Mouse (Mus musculus) liver, embryonic 14.5 days (tissue): ENCODE measurements around the gene Dscam. TPM values are rescaled to one million over a fixed set of nuclear protein-coding genes. Genes with fewer than 3 reads are reported as not detected.

ENCODE experiments used
- ATAC-seq: fragments of 200-750 bp; cut with Nextera tagmentation; 2 replicates; pipeline ENCODE4 v1.8.0; 2017; ENCODE audit warnings: moderate number of reproducible peaks, mild to moderate bottlenecking, moderate library complexity; ENCODE audit not compliant: insufficient read depth
- DNase-seq, 3 experiments: peaks; one replicate each; pipeline ENCODE4 v3.0.0-alpha.2; 2012 to 2013; ENCODE audit warnings: low read depth in 3 of 3, low spot score in 3 of 3
- H3K27ac ChIP-seq: fragments of 300-500 bp; sonication (generic); 2 replicates; pipeline ENCODE4 v1.5.1; 2014; ENCODE audit warnings: moderate library complexity, mild to moderate bottlenecking, control low read depth, inconsistent platforms
- H3K27me3 ChIP-seq: fragments of 300-500 bp; sonication (generic); 2 replicates; pipeline ENCODE4 v1.6.1; 2014; ENCODE audit warnings: mild to moderate bottlenecking, low read length, moderate library complexity; ENCODE audit not compliant: control insufficient read depth, insufficient read depth
- H3K36me3 ChIP-seq: fragments of 300-500 bp; sonication (generic); replicated peaks from 2 replicates; pipeline ENCODE4 v1.6.1; 2014; ENCODE audit warnings: low read depth; ENCODE audit not compliant: control insufficient read depth, insufficient read depth
- H3K4me1 ChIP-seq, 2 experiments: fragments of 200-500 bp in 1 of 2; fragments of 300-500 bp in 1 of 2; sonication (generic) in 1 of 2; replicated peaks; 2 replicates each; pipeline ENCODE4 v1.6.1; 2012 to 2014; ENCODE audit warnings: antibody characterized with exemption in 1 of 2, inconsistent platforms in 1 of 2, low read length in 1 of 2; ENCODE audit not compliant: control insufficient read depth in 2 of 2, insufficient read depth in 2 of 2
- H3K4me2 ChIP-seq: fragments of 300-500 bp; sonication (generic); 2 replicates; pipeline ENCODE4 v1.6.1; 2014; ENCODE audit warnings: low read depth, mild to moderate bottlenecking, control low read depth, moderate library complexity
- H3K4me3 ChIP-seq, 2 experiments: fragments of 200-500 bp in 1 of 2; fragments of 300-500 bp in 1 of 2; sonication (generic) in 1 of 2; 2 replicates each; pipeline ENCODE4 v1.5.1; 2012 to 2014; ENCODE audit warnings: low read depth in 2 of 2, low read length in 2 of 2, mild to moderate bottlenecking in 2 of 2, control low read depth in 1 of 2, inconsistent platforms in 1 of 2, moderate library complexity in 1 of 2; ENCODE audit not compliant: insufficient read depth in 1 of 2
- H3K9ac ChIP-seq: fragments of 300-500 bp; sonication (generic); replicated peaks from 2 replicates; pipeline ENCODE4 v1.6.1; 2014; ENCODE audit warnings: mild to moderate bottlenecking, control low read depth, moderate library complexity
- H3K9me3 ChIP-seq: fragments of 300-500 bp; sonication (generic); 2 replicates; pipeline ENCODE4 v1.6.1; 2016; ENCODE audit warnings: low read length, mixed read lengths; ENCODE audit not compliant: control insufficient read depth
- CTCF ChIP-seq: IDR thresholded peaks from 2 replicates; pipeline ENCODE4 v1.5.1; 2016; ENCODE audit warnings: antibody characterized with exemption, low read depth, control low read depth
- EP300 ChIP-seq: IDR thresholded peaks from 2 replicates; pipeline ENCODE4 v1.6.1; 2016; ENCODE audit warnings: antibody characterized with exemption, low read depth
- WGBS: fragments of 180-500 bp; shearing (Covaris S2); extraction: QIAGEN DNeasy Blood & Tissue Kit; methylation state at CpG from one replicate; pipeline ENCODE4 v1.1.7; 2014; ENCODE audit not compliant: insufficient replicate concordance; 5-methylcytosine and 5-hydroxymethylcytosine counted together
- polyA plus RNA-seq, 2 experiments: library from polyadenylated mRNA; depleted of rRNA in 1 of 2; stranded (reverse) in 1 of 2; unstranded in 1 of 2; fragments of >200 nt; fragmentation: Nextera tagmentation in 1 of 2; extraction: Ambion mirVana in 1 of 2; gene quantifications; 2 replicates each; pipeline versions ENCODE4 v1.2.1 to v1.2.3; 2012 to 2014

Dscam gene
- polyA plus RNA-seq, 2 experiments: not detected

DNA sequence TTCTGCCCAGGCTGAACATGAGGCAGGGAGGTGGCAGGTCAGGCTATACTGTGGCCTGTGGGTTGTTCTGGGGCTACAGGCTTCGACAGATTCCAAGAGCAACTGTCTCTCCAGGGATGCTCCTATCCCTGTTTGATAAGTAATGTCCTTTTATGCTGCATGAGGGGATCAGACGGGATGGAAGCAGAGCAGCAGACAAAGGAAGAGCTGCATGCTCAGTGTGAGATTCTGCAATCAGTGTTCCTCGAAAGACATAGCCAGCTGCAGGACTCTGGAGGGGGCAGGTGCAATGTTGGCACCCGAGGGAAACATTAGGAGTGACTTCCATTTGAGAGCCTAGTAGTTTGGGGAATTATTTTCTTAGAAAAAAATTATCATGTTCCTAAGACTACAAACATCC lies 403.0 kb downstream of the Dscam start:
- no peaks in the 10 kb centered on the region for H3K9me3 ChIP-seq

GRCm38 (mm10) chr16:96761225-96761624 lies 409.3 kb downstream of the Dscam start:
- no peak for ATAC-seq
- 16% methylated on average over 12 of the region's 12 CpGs for WGBS
- no peaks in the 10 kb centered on the region for H3K27me3 ChIP-seq
- no peak overlapping the region for H3K4me2 ChIP-seq
- no peak for DNase-seq
- H3K4me3 ChIP-seq: no peak overlapping the region
- no peaks in the 10 kb centered on the region for H3K9me3 ChIP-seq
- H3K9ac ChIP-seq: no peak overlapping the region
- no peak overlapping the region for H3K27ac ChIP-seq
- TF ChIP-seq CTCF (no peak), EP300 (no peak)
- no peaks in the 10 kb centered on the region for H3K36me3 ChIP-seq
- no peaks in the 10 kb centered on the region for H3K4me1 ChIP-seq

More for the DNA sequence above, 403.0 kb downstream of the Dscam start:
- Histone ChIP-seq H3K27me3 (no peaks in the 10 kb centered on the region), H3K4me2 (no peak overlapping the region), H3K36me3 (no peaks in the 10 kb centered on the region), H3K4me3 (no peak overlapping the region), H3K9ac (no peak overlapping the region), H3K27ac (no peak overlapping the region), H3K4me1 (no peaks in the 10 kb centered on the region)
- WGBS: 32% methylated on average over 4 of the region's 4 CpGs
- ATAC-seq (no peak), DNase-seq (no peak)
- TF ChIP-seq EP300 (no peak), CTCF (no peak)

DNA sequence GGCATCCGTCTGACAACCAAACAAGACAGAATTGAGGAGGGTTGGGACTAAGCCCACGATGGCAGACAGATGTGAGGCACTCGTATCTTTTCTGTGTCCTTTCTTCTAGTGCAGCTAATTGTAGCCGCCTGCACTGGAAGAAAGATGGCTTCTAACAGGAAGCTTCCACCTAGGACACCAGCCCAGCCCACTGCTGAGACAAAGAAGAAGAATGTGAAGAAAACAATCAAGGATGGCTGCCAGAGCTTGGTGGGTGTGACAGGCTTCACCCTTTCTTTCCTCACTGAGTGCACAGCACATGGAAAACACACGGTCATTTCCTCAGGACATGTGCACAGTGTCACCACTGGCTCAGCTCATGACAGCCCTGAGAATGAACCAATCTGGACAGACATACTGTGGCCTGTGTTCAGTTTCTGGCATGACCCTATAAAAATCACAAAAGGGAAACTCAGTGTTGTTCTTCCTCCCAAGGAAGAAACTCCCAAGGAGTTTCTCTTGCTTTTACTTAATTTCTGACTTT lies 411.4 kb downstream of the Dscam start:
- ATAC-seq (no peak), DNase-seq (no peak)
- Histone ChIP-seq H3K4me1 (no peaks in the 10 kb centered on the region), H3K9ac (no peak overlapping the region), H3K9me3 (no peaks in the 10 kb centered on the region), H3K27me3 (no peaks in the 10 kb centered on the region), H3K4me2 (no peak overlapping the region), H3K4me3 (no peak overlapping the region), H3K36me3 (no peaks in the 10 kb centered on the region), H3K27ac (no peak overlapping the region)
- WGBS: 42% methylated on average over 5 of the region's 5 CpGs
- no peak for TF ChIP-seq EP300
- TF ChIP-seq CTCF: no peak

- Histone ChIP-seq H3K27ac (no peak overlapping the region), H3K36me3 (no peaks in the 10 kb centered on the region), H3K4me1 (no peaks in the 10 kb centered on the region), H3K27me3 (no peaks in the 10 kb centered on the region), H3K4me2 (no peak overlapping the region), H3K9ac (no peak overlapping the region), H3K4me3 (no peak overlapping the region), H3K9me3 (no peaks in the 10 kb centered on the region)
- no peak for DNase-seq
- no peak for ATAC-seq
- no peak for TF ChIP-seq CTCF
- TF ChIP-seq EP300: no peak
- 59% methylated on average over 3 of the region's 3 CpGs for WGBS
Observed at GRCm38 (mm10) chr16:96758381-96758780, 412.2 kb downstream of the Dscam start.

GRCm38 (mm10) chr16:96757588-96758313 lies 412.8 kb downstream of the Dscam start:
- TF ChIP-seq CTCF (no peak), EP300 (no peak)
- no peaks in the 10 kb centered on the region for H3K27me3 ChIP-seq
- DNase-seq (no peak), ATAC-seq (no peak)
- H3K9ac ChIP-seq: no peak overlapping the region
- no peaks in the 10 kb centered on the region for H3K4me1 ChIP-seq
- no peaks in the 10 kb centered on the region for H3K9me3 ChIP-seq
- no peak overlapping the region for H3K27ac ChIP-seq
- H3K4me3 ChIP-seq: no peak overlapping the region
- no peak overlapping the region for H3K4me2 ChIP-seq
- no peaks in the 10 kb centered on the region for H3K36me3 ChIP-seq
- WGBS: 7% methylated on average over 9 of the region's 9 CpGs
